Mouse (Mus musculus) liver, postnatal 0 days (tissue): Measurements from ENCODE around the gene Syndig1. TPM values are rescaled to one million over a fixed set of nuclear protein-coding genes. Genes with fewer than 3 reads are reported as not detected.

Source experiments
- ATAC-seq: fragments of 200-750 bp; cut with Nextera tagmentation; 2 replicates; pipeline ENCODE4 v1.8.0; 2017; ENCODE audit warnings: mild to moderate bottlenecking, moderate library complexity
- DNase-seq: peaks from one replicate; pipeline ENCODE4 v3.0.0-alpha.2; 2016
- H3K27ac ChIP-seq: fragments of 300-500 bp; sonication (generic); 2 replicates; pipeline ENCODE4 v1.5.1; 2014; ENCODE audit warnings: antibody characterized with exemption, moderate library complexity, mild to moderate bottlenecking, low read depth
- H3K27me3 ChIP-seq: fragments of 300-500 bp; sonication (generic); 2 replicates; pipeline ENCODE4 v1.6.1; 2014; ENCODE audit warnings: low read length, control low read depth, mixed read lengths; ENCODE audit not compliant: insufficient read depth
- H3K36me3 ChIP-seq: fragments of 300-500 bp; sonication (generic); replicated peaks from 2 replicates; pipeline ENCODE4 v1.6.1; 2014; ENCODE audit warnings: mild to moderate bottlenecking, control low read depth, low read length, moderate library complexity, mixed read lengths; ENCODE audit not compliant: insufficient read depth
- H3K4me1 ChIP-seq: fragments of 300-500 bp; sonication (generic); 2 replicates; pipeline ENCODE4 v1.6.1; 2014; ENCODE audit warnings: antibody characterized with exemption, mild to moderate bottlenecking, control low read depth; ENCODE audit not compliant: insufficient read depth
- H3K4me2 ChIP-seq: fragments of 300-500 bp; sonication (generic); 2 replicates; pipeline ENCODE4 v1.6.1; 2014; ENCODE audit warnings: low read depth, mild to moderate bottlenecking, low read length, moderate library complexity, mixed read lengths
- H3K4me3 ChIP-seq: fragments of 300-500 bp; sonication (generic); 2 replicates; pipeline ENCODE4 v1.5.1; 2014; ENCODE audit warnings: low read depth, low read length
- H3K9ac ChIP-seq: fragments of 300-500 bp; sonication (generic); replicated peaks from 2 replicates; pipeline ENCODE4 v1.6.1; 2014; ENCODE audit warnings: mild to moderate bottlenecking, moderate library complexity
- H3K9me3 ChIP-seq: fragments of 300-500 bp; sonication (generic); 2 replicates; pipeline ENCODE4 v1.6.1; 2016; ENCODE audit warnings: mild to moderate bottlenecking, control low read depth, low read length, mixed read lengths
- CTCF ChIP-seq: sonication (generic); IDR thresholded peaks from 2 replicates; pipeline ENCODE4 v1.5.1; 2016; ENCODE audit warnings: antibody characterized with exemption, low read depth
- EP300 ChIP-seq: IDR thresholded peaks from 2 replicates; pipeline ENCODE4 v1.6.1; 2016; ENCODE audit warnings: antibody characterized with exemption, low read depth, mild to moderate bottlenecking
- WGBS: fragments of 180-500 bp; shearing (Covaris S2); extraction: QIAGEN DNeasy Blood & Tissue Kit; methylation state at CpG from one replicate; pipeline ENCODE4 v1.1.7; 2014; ENCODE audit not compliant: insufficient replicate concordance; 5-methylcytosine and 5-hydroxymethylcytosine counted together
- polyA plus RNA-seq: library from polyadenylated mRNA; unstranded; fragments of >200 nt; fragmentation: Nextera tagmentation; extraction: Ambion mirVana; gene quantifications from 2 replicates; pipeline ENCODE4 v1.2.1, GENCODE M21; 2015

Gene Syndig1
- polyA plus RNA-seq, 1 experiment from 2014 or later = not detected

- H3K36me3 ChIP-seq = no peaks in the 10 kb centered on the region
- WGBS = 70% methylated on average over 2 of the region's 2 CpGs
- H3K27me3 ChIP-seq = peaks cover 14% of the 10 kb centered on the region
- DNase-seq (no peak), ATAC-seq (no peak)
- no peak overlapping the region for H3K4me3 ChIP-seq
- no peaks in the 10 kb centered on the region for H3K9me3 ChIP-seq
- H3K9ac ChIP-seq = no peak overlapping the region
- H3K4me1 ChIP-seq = no peaks in the 10 kb centered on the region
- no peak for TF ChIP-seq CTCF
- TF ChIP-seq EP300 = no peak
- no peak overlapping the region for H3K4me2 ChIP-seq
- no peak overlapping the region for H3K27ac ChIP-seq
Measured at GRCm38 (mm10) chr2:149836471-149837135, 7.6 kb downstream of the Syndig1 start.

GRCm38 (mm10) chr2:149839666-149840065, 10.7 kb downstream of the Syndig1 start:
- H3K4me2 ChIP-seq = no peak overlapping the region
- no peaks in the 10 kb centered on the region for H3K9me3 ChIP-seq
- no peak for TF ChIP-seq EP300
- TF ChIP-seq CTCF = no peak
- 51% methylated on average over 2 of the region's 2 CpGs for WGBS
- H3K4me3 ChIP-seq = no peak overlapping the region
- DNase-seq (no peak), ATAC-seq (no peak)
- H3K4me1 ChIP-seq = no peaks in the 10 kb centered on the region
- H3K27ac ChIP-seq = no peak overlapping the region
- no peak overlapping the region for H3K9ac ChIP-seq
- H3K27me3 ChIP-seq = no peaks in the 10 kb centered on the region
- no peaks in the 10 kb centered on the region for H3K36me3 ChIP-seq

- Histone ChIP-seq H3K9ac (no peak overlapping the region), H3K27ac (no peak overlapping the region), H3K9me3 (no peaks in the 10 kb centered on the region), H3K4me2 (no peak overlapping the region), H3K27me3 (no peaks in the 10 kb centered on the region), H3K4me3 (no peak overlapping the region), H3K36me3 (no peaks in the 10 kb centered on the region), H3K4me1 (no peaks in the 10 kb centered on the region)
- ATAC-seq = no peak
- no peak for TF ChIP-seq CTCF
- no peak for TF ChIP-seq EP300
- DNase-seq = no peak
- 62% methylated on average over 2 of the region's 2 CpGs for WGBS
Measured at GRCm38 (mm10) chr2:149844575-149844974, 15.6 kb downstream of the Syndig1 start.

- no peaks in the 10 kb centered on the region for H3K36me3 ChIP-seq
- TF ChIP-seq CTCF = no peak
- TF ChIP-seq EP300 = no peak
- H3K9me3 ChIP-seq = no peaks in the 10 kb centered on the region
- WGBS = 59% methylated on average over 4 of the region's 4 CpGs
- H3K27me3 ChIP-seq = no peaks in the 10 kb centered on the region
- no peak overlapping the region for H3K4me2 ChIP-seq
- no peaks in the 10 kb centered on the region for H3K4me1 ChIP-seq
- H3K27ac ChIP-seq = no peak overlapping the region
- DNase-seq (no peak), ATAC-seq (no peak)
- no peak overlapping the region for H3K4me3 ChIP-seq
- H3K9ac ChIP-seq = no peak overlapping the region
Measured at GRCm38 (mm10) chr2:149848778-149849177, 19.8 kb downstream of the Syndig1 start.

GRCm38 (mm10) chr2:149861002-149861401, 32.0 kb downstream of the Syndig1 start:
- H3K36me3 ChIP-seq = no peaks in the 10 kb centered on the region
- DNase-seq (no peak), ATAC-seq (no peak)
- H3K4me2 ChIP-seq = no peak overlapping the region
- H3K27ac ChIP-seq = no peak overlapping the region
- H3K9me3 ChIP-seq = no peaks in the 10 kb centered on the region
- WGBS = 74% methylated on average over 3 of the region's 3 CpGs
- no peaks in the 10 kb centered on the region for H3K27me3 ChIP-seq
- no peak for TF ChIP-seq CTCF
- no peak for TF ChIP-seq EP300
- no peak overlapping the region for H3K4me3 ChIP-seq
- H3K9ac ChIP-seq = no peak overlapping the region
- no peaks in the 10 kb centered on the region for H3K4me1 ChIP-seq

- H3K36me3 ChIP-seq = no peaks in the 10 kb centered on the region
- H3K9ac ChIP-seq = no peak overlapping the region
- no peak for DNase-seq
- no peaks in the 10 kb centered on the region for H3K9me3 ChIP-seq
- H3K27ac ChIP-seq = no peak overlapping the region
- H3K27me3 ChIP-seq = no peaks in the 10 kb centered on the region
- no peak for TF ChIP-seq EP300
- TF ChIP-seq CTCF = no peak
- 72% methylated on average over 5 of the region's 5 CpGs for WGBS
- no peaks in the 10 kb centered on the region for H3K4me1 ChIP-seq
- H3K4me2 ChIP-seq = no peak overlapping the region
- no peak for ATAC-seq
- no peak overlapping the region for H3K4me3 ChIP-seq
Measured at GRCm38 (mm10) chr2:149865914-149866435, 37.0 kb downstream of the Syndig1 start.
